Mouse (Mus musculus): Measurements from ENCODE around the gene 1700086D15Rik. TPM values are rescaled to one million over a fixed set of nuclear protein-coding genes. Genes with fewer than 3 reads are reported as not detected.

The 1700086D15Rik gene
- polyA plus RNA-seq, 1 experiment from 2014 or later: not detected

- Histone ChIP-seq H3K9ac (ENCODE audit: low read depth, low read length) (no peak overlapping the region), H3K9me3 (ENCODE audit: control insufficient read depth, low read length) (no peaks in the 10 kb centered on the region), H3K27me3 (replicated peaks; ENCODE audit: control insufficient read depth, insufficient read depth, low read length) (no peaks in the 10 kb centered on the region), H3K4me1 (ENCODE audit: control insufficient read depth, insufficient read depth, low read length) (peaks cover 7% of the 10 kb centered on the region; the same call in 1 of the 2 replicates), H3K4me3 (ENCODE audit: low read length) (no peak overlapping the region), H3K4me2 (ENCODE audit: low read depth, low read length) (no peak overlapping the region), H3K36me3 (ENCODE audit: control insufficient read depth, insufficient read depth, low read length) (no peaks in the 10 kb centered on the region), H3K27ac (ENCODE audit: low read length) (no peak overlapping the region)
- no peak for ATAC-seq
- 71% methylated on average over 6 of the region's 6 CpGs for WGBS
These were observed 43.9 kb downstream of the 1700086D15Rik start for GRCm38 (mm10) chr11:65115811-65116210.

GRCm38 (mm10) chr11:65112086-65112485, 47.6 kb downstream of the 1700086D15Rik start:
- Histone ChIP-seq H3K4me3 (ENCODE audit: low read length) (no peak overlapping the region), H3K4me1 (ENCODE audit: control insufficient read depth, insufficient read depth, low read length) (peaks cover 7% of the 10 kb centered on the region; the same call in 1 of the 2 replicates), H3K36me3 (ENCODE audit: control insufficient read depth, insufficient read depth, low read length) (no peaks in the 10 kb centered on the region), H3K9ac (ENCODE audit: low read depth, low read length) (no peak overlapping the region), H3K9me3 (ENCODE audit: control insufficient read depth, low read length) (no peaks in the 10 kb centered on the region), H3K27me3 (replicated peaks; ENCODE audit: control insufficient read depth, insufficient read depth, low read length) (no peaks in the 10 kb centered on the region), H3K27ac (ENCODE audit: low read length) (no peak overlapping the region), H3K4me2 (ENCODE audit: low read depth, low read length) (no peak overlapping the region)
- no peak for ATAC-seq
- 27% methylated on average over 4 of the region's 4 CpGs for WGBS

- H3K36me3 ChIP-seq (ENCODE audit: control insufficient read depth, insufficient read depth, low read length): no peaks in the 10 kb centered on the region
- no peak overlapping the region for H3K9ac ChIP-seq (ENCODE audit: low read depth, low read length)
- no peak for ATAC-seq
- H3K27me3 ChIP-seq (replicated peaks; ENCODE audit: control insufficient read depth, insufficient read depth, low read length): no peaks in the 10 kb centered on the region
- no peaks in the 10 kb centered on the region for H3K9me3 ChIP-seq (ENCODE audit: control insufficient read depth, low read length)
- 51% methylated on average over 5 of the region's 5 CpGs for WGBS
- H3K27ac ChIP-seq (ENCODE audit: low read length): no peak overlapping the region
- peaks cover 7% of the 10 kb centered on the region; the same call in 1 of the 2 replicates for H3K4me1 ChIP-seq (ENCODE audit: control insufficient read depth, insufficient read depth, low read length)
- H3K4me3 ChIP-seq (ENCODE audit: low read length): no peak overlapping the region
- no peak overlapping the region for H3K4me2 ChIP-seq (ENCODE audit: low read depth, low read length)
These were observed 48.0 kb downstream of the 1700086D15Rik start for GRCm38 (mm10) chr11:65111651-65112050.

GRCm38 (mm10) chr11:65110058-65110457, 49.6 kb downstream of the 1700086D15Rik start:
- Histone ChIP-seq H3K27me3 (replicated peaks; ENCODE audit: control insufficient read depth, insufficient read depth, low read length) (no peaks in the 10 kb centered on the region), H3K4me3 (ENCODE audit: low read length) (no peak overlapping the region), H3K9me3 (ENCODE audit: control insufficient read depth, low read length) (no peaks in the 10 kb centered on the region), H3K27ac (ENCODE audit: low read length) (no peak overlapping the region), H3K4me2 (ENCODE audit: low read depth, low read length) (no peak overlapping the region), H3K4me1 (ENCODE audit: control insufficient read depth, insufficient read depth, low read length) (peaks cover 7% of the 10 kb centered on the region; the same call in 1 of the 2 replicates), H3K36me3 (ENCODE audit: control insufficient read depth, insufficient read depth, low read length) (no peaks in the 10 kb centered on the region), H3K9ac (ENCODE audit: low read depth, low read length) (no peak overlapping the region)
- no peak for ATAC-seq
- 81% methylated on average over 10 of the region's 10 CpGs for WGBS

- H3K9ac ChIP-seq (ENCODE audit: low read depth, low read length): no peak overlapping the region
- H3K4me2 ChIP-seq (ENCODE audit: low read depth, low read length): no peak overlapping the region
- 66% methylated on average over 5 of the region's 5 CpGs for WGBS
- no peak for ATAC-seq
- H3K4me1 ChIP-seq (ENCODE audit: control insufficient read depth, insufficient read depth, low read length): peaks cover 7% of the 10 kb centered on the region; the same call in 1 of the 2 replicates
- no peaks in the 10 kb centered on the region for H3K9me3 ChIP-seq (ENCODE audit: control insufficient read depth, low read length)
- H3K36me3 ChIP-seq (ENCODE audit: control insufficient read depth, insufficient read depth, low read length): no peaks in the 10 kb centered on the region
- no peaks in the 10 kb centered on the region for H3K27me3 ChIP-seq (replicated peaks; ENCODE audit: control insufficient read depth, insufficient read depth, low read length)
- no peak overlapping the region for H3K27ac ChIP-seq (ENCODE audit: low read length)
- no peak overlapping the region for H3K4me3 ChIP-seq (ENCODE audit: low read length)
These were observed 51.9 kb downstream of the 1700086D15Rik start for GRCm38 (mm10) chr11:65107734-65108171.

GRCm38 (mm10) chr11:65107151-65107550, 52.5 kb downstream of the 1700086D15Rik start:
- 70% methylated on average over 4 of the region's 4 CpGs for WGBS

GRCm38 (mm10) chr11:65104076-65104475, 55.6 kb downstream of the 1700086D15Rik start:
- H3K27ac ChIP-seq (ENCODE audit: low read length): no peak overlapping the region
- no peaks in the 10 kb centered on the region for H3K27me3 ChIP-seq (replicated peaks; ENCODE audit: control insufficient read depth, insufficient read depth, low read length)
- ATAC-seq: no peak
- H3K9ac ChIP-seq (ENCODE audit: low read depth, low read length): no peak overlapping the region
- H3K9me3 ChIP-seq (ENCODE audit: control insufficient read depth, low read length): no peaks in the 10 kb centered on the region
- WGBS: 94% methylated on average over 3 of the region's 3 CpGs
- H3K4me1 ChIP-seq (ENCODE audit: control insufficient read depth, insufficient read depth, low read length): no peaks in the 10 kb centered on the region
- H3K4me2 ChIP-seq (ENCODE audit: low read depth, low read length): no peak overlapping the region
- H3K4me3 ChIP-seq (ENCODE audit: low read length): no peak overlapping the region
- no peaks in the 10 kb centered on the region for H3K36me3 ChIP-seq (ENCODE audit: control insufficient read depth, insufficient read depth, low read length)

More at GRCm38 (mm10) chr11:65107151-65107550, 52.5 kb downstream of the 1700086D15Rik start:
- H3K9ac ChIP-seq (ENCODE audit: low read depth, low read length): no peak overlapping the region
- H3K4me2 ChIP-seq (ENCODE audit: low read depth, low read length): no peak overlapping the region
- H3K27me3 ChIP-seq (replicated peaks; ENCODE audit: control insufficient read depth, insufficient read depth, low read length): no peaks in the 10 kb centered on the region
- H3K36me3 ChIP-seq (ENCODE audit: control insufficient read depth, insufficient read depth, low read length): no peaks in the 10 kb centered on the region
- no peak overlapping the region for H3K4me3 ChIP-seq (ENCODE audit: low read length)
- ATAC-seq: no peak
- no peak overlapping the region for H3K27ac ChIP-seq (ENCODE audit: low read length)
- H3K9me3 ChIP-seq (ENCODE audit: control insufficient read depth, low read length): no peaks in the 10 kb centered on the region
- peaks cover 6% of the 10 kb centered on the region; the same call in 1 of the 2 replicates for H3K4me1 ChIP-seq (ENCODE audit: control insufficient read depth, insufficient read depth, low read length)

Other genes with a start within 250 kb of the 1700086D15Rik start
- 24.7 and 26.4 TPM in 2 replicates for gene Elac2, start 180.9 kb downstream of the 1700086D15Rik start, polyA plus RNA-seq (2015; fragmentation: Nextera tagmentation; extraction: Ambion mirVana)
- 4.2 and 5.9 TPM in 2 replicates for gene Arhgap44, start 3.1 kb upstream of the 1700086D15Rik start, polyA plus RNA-seq (2015; fragmentation: Nextera tagmentation; extraction: Ambion mirVana)
- 20.0 and 23.9 TPM in 2 replicates for gene Myocd, start 110.1 kb upstream of the 1700086D15Rik start, polyA plus RNA-seq (2015; fragmentation: Nextera tagmentation; extraction: Ambion mirVana)